Mouse (Mus musculus): ENCODE data around the gene Clca2.
"Not testable (repeated sequence)": the region's sequence is repeated elsewhere in the genome, so short reads cannot be mapped to it uniquely, and the experiment has no call there.

The Clca2 gene

DNA sequence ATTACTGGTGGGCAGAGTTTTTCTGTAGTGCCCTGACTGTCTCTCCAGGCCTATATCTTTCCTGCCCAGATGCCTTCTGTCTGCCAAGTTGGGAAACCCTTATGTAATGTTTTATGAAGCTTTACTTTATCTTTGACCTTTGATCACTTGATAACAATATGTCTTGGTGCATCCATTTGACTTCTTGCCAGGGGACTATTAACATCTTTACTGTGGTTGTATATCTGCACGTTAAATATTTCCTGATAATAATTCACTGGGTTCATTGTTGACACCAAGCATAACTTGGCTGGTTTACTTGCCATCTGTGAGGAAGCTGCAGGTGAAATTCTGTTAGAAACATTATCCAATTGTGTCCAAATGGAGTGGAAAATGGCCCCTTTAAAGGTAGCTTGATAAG, 16.2 kb downstream of the Clca2 start:
- DNase-seq: no peak

DNA sequence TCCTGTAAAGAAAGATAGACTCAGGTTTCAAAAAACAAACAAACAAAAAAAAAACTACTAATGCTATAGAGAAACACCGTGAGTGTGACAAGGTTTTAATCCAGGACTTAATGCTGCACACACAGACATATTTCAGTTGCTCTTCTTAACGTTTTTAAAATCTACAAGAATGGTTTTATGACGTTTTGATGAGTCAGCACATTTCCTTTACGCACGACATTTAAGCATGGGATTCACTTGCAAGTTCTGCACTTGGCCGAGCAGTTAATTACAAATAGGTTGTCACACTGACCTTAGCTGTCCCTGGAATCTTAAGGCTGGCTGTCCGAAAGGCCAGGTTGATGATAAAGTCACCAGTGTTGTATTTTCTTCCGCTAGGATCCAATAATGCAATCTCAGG, 18.3 kb downstream of the Clca2 start:
- no peak for DNase-seq

DNA sequence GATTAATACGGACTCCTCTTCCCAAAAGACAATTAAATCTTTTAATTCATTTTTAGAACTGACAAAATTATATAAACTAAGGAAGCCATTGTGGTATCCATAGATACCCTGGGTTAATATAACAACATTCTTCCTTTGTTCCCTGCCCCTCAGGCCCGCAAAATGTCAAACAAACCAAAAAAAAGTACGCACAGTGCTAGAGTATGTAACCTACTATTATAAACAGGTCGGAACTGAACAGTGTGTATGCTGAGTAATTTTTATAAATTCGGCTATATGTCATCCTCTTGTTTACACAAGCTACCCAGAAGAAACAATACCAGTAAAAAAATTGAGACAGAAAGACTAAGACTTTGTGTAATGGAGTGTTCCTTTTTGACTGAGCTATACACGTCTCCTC, 20.8 kb downstream of the Clca2 start:
- no peak for DNase-seq

DNA sequence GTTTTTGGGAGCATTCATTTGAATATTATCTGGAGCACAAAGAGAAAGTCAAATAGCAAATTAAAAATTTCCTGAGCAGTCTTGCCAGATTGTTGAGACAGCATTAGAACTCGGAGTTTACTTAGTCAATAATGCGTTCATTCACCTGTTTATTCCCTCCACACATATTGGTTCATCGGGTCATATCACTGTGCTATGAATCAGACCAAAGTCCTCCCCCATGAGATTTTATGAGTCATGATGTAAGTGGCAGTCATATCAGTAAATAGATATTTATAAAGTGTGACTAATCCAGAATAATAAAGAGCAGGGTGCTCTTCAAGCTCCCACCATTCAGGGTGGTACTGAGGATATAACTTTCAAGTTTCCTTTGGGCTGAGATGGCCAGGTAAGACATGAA, 26.9 kb downstream of the Clca2 start:
- no peak for DNase-seq

DNA sequence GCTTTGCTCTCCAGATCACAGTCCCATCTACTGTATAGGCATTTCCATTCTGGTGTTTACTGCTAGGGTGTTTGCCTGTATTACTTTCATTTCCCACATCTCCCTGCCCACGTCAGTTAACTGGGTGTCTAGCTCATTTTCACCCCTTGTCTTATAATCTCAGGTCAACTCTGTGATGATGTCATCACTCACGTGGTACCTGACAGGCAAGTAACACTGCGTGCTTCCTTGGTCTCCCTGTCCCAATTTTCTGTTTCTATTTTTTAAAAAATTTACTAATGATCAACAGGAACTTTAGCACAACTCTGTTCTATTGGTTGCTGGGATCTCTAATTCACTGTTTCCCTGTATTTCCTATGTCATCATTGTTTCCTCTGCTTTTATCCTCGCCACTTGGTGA, 30.3 kb downstream of the Clca2 start:
- DNase-seq: no peak

DNA sequence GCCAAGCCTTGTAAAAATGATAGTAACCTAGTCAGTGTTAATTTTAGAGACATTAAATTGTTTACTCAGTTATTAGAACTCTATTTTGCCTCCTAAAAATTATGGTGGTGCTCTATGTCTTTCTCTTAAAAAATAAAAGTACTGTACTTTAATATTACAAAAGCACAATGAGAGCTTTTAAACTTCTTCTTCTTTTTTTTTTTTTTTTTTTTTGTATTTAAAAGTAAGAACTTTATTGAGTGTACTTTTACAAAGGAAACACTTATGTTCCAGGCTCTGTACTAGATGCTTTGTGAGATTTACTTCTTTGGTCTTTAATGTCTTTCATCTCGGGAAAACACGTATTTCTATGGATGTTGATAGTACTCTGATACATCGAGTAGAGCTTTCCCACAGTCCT, 44.1 kb downstream of the Clca2 start:
- not testable (repeated sequence) for DNase-seq

DNA sequence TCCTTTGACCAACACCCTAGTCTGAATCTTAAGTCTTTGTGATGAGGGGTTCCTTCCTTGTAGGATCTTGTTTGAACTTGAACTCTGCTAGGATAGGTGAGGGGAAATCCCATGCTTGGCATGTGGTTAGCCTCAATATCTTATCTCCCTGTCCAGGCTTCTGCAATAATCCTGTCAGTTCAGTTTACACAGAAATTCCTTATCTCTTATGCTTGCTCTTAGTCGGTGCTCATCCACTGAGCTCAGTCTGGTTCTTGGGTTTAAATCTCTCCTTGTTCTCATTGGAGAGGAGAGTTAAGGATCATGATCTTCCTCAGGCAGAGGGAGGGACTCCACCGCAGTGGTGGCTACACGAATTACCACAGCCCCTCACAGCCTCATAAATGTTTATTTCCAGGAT, 49.4 kb downstream of the Clca2 start:
- DNase-seq: no peak

DNA sequence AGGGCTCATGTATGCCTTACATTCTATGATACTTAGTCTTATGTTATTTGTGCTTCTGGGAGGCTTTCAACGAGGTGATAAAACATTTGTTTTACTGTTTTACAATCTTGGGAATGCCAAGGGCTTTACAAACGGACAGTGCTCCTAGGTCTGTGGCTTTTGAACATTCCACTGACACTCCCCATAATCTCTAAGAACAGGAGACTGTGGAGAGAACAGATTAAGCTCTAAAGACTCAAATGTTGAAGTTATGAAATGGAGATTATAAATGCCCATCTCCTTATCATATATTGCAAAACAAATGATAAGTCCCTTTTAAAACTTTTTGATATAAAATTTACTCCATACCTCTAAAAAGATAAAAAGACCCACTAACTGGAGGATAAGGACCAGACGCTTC, 60.4 kb downstream of the Clca2 start:
- no peak for DNase-seq

DNA sequence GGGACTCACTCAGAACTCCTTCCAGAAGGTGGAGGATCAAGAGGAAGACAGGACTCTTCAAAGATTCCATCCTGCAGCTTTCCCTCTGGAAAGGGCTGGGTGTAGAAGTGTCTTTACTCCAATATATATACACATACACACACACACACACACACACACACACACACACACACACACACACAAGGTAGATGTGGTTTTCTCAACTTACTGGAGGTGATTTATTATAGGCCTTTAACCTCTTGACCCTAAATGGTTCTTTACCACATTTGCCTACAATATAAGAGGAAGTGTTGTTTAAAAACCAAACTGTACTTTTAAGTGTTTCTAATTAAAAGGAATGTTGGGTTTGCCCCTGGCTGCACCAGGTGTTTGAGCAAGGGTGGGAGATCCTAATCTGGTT, 66.6 kb downstream of the Clca2 start, which contains the start of gene Clca1:
Gene Clca1 (minus strand): TSS at position 101 of the 400 bp plus-strand sequence.
- no peak for DNase-seq

DNA sequence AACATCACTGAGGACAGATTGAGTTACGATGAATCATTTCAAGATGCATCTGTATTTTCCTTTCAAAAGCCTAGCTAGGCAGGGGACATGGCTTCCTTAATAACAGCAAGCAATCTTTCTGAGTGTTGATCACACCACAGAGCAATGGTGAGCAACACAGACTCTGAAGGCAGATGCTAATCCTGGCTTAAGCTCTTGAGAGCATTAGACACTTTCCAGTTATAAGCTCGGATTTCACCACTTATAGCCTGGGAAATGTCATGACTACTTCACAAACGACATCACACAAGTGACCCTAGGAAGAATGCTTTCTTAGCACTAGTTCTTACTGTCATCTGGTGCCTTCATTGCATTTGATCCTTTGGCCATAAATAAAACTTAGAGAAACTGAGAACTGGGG, 71.2 kb downstream of the Clca2 start:
- no peak for DNase-seq

DNA sequence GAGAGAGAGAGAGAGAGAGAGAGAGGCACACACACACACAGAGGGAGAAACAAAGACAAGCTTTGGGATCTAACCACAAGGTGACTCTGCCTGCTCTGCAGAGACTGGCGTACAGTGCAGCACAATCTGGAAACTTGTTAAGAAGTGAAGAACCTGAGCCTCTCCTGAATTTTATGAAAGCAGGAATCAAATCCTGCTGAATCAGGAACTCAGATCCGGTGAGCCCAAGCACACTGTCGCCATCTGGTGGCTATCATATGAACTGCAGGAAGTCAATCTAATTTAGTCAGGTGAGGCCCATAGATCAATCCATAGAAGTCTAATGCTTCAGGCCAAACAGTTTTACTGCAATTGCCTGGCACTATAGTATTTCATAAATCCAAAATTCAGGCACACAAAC, 72.5 kb downstream of the Clca2 start:
- peak; percentile 62 for DNase-seq

Measured in kidney, postnatal 10 days (tissue).